11 mouse cellular contexts compared by ENCODE assay signal in the genomic region with DNA sequence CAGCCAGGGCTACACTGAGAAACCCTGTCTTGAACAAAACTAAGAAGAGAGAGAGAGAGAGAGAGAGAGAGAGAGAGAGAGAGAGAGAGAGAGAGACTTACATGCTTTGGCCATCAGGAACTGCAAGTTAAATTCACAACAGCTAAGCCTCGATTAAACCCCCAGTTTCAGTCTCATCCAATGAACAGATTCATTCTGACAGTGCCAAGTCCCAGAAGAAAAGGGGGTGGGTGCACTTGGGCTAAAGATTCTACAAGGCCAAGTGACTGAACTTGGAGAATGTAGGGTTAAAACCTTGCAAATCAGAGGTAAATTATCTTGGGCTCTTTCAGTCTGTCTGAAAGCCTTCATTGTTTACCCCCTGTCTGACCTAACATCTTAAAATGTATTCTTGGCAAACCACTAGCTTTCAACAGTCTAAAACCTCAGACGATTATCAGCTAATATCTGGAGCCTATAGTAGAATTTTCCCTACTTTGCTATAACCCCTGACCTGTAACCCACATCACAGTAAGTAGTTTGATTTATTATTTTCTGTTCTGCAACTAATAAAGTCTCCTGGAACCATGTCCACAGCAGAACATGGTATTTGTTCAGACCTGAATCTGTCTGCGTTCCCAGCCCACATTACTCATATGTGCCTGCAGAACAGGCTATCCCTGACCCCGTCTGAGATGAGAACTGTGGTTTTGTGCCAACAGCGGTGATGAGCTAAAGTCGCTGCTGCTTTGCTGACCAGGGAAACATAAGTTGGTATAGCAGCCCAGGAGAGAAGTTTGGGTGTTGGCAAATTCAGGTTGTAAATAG. TPM values are rescaled to one million over a fixed set of nuclear protein-coding genes. Genes with fewer than 3 reads are reported as not detected.
DNase-seq lines count a peak whose midpoint lies in the region; ATAC-seq and TF ChIP-seq lines count a peak whose summit lies in the region.
"Had no signal": no experiment of that assay in that cellular context is flagged by ENCODE, and none has a peak within 500 bp of the region (broad histone marks: within the 10 kb centered on the region; RNA-seq: fewer than 3 reads in every experiment).

No protein-coding gene starts in this region.

- H3K9ac ChIP-seq in hindbrain, embryonic 11.5 days (ENCODE audit: low read depth, low read length) = no peak overlapping the region
- H3K9ac ChIP-seq in hindbrain, postnatal 0 days (replicated peaks; ENCODE audit: low read length) = no peak overlapping the region
- no peak overlapping the region for H3K9ac ChIP-seq in hindbrain, embryonic 14.5 days
- H3K9ac ChIP-seq: liver, embryonic 15.5 days had no signal

- no peak overlapping the region for H3K4me2 ChIP-seq in hindbrain, embryonic 11.5 days (replicated peaks; ENCODE audit: low read depth, low read length)
- H3K4me2 ChIP-seq in hindbrain, postnatal 0 days (ENCODE audit: low read depth, low read length) = no peak overlapping the region
- H3K4me2 ChIP-seq in hindbrain, embryonic 14.5 days (replicated peaks) = no peak overlapping the region
- H3K4me2 ChIP-seq: liver, embryonic 15.5 days had no signal

- no peak for DNase-seq in hindbrain, embryonic 11.5 days (ENCODE audit: low spot score)
- DNase-seq in hindbrain, postnatal 0 days (ENCODE audit: low spot score) = no peak
- peak; percentile 70 for DNase-seq in adrenal gland, postnatal 14 days
- DNase-seq in hindbrain, embryonic 14.5 days (ENCODE audit: low spot score) = no peak
- no peak for DNase-seq in thymus, postnatal 10 days (ENCODE audit: low spot score in 2 of 2)
- no peak for DNase-seq in cerebellum, adult 11 months
- no peak for DNase-seq in gastrocnemius, postnatal 36 days
- DNase-seq: heart, adult 18-20 months had no signal

- H3K4me3 ChIP-seq in hindbrain, embryonic 11.5 days (ENCODE audit: low read depth, low read length) = no peak overlapping the region
- H3K4me3 ChIP-seq in hindbrain, postnatal 0 days (ENCODE audit: low read length) = no peak overlapping the region
- peak overlapping the region; percentile 71 for H3K4me3 ChIP-seq in E14TG2a.4 (replicated peaks; ENCODE audit: low read length)
- no peak overlapping the region for H3K4me3 ChIP-seq in hindbrain, embryonic 14.5 days (replicated peaks; ENCODE audit: low read length)
- H3K4me3 ChIP-seq: liver, embryonic 15.5 days had no signal

- peak overlapping the region; percentile 58; the same call in 1 of the 2 replicates for H3K27ac ChIP-seq in hindbrain, embryonic 11.5 days (ENCODE audit: low read depth, low read length)
- H3K27ac ChIP-seq in hindbrain, postnatal 0 days = no peak overlapping the region
- peak overlapping the region; percentile 54; the same call in 1 of the 2 replicates for H3K27ac ChIP-seq in hindbrain, embryonic 14.5 days

- no peaks in the 10 kb centered on the region for H3K36me3 ChIP-seq in hindbrain, embryonic 11.5 days (ENCODE audit: control insufficient read depth, insufficient read depth, low read length)
- no peaks in the 10 kb centered on the region for H3K36me3 ChIP-seq in hindbrain, postnatal 0 days (ENCODE audit: insufficient read depth, low read length)
- no peaks in the 10 kb centered on the region for H3K36me3 ChIP-seq in E14TG2a.4 (ENCODE audit: insufficient read depth, low read length)
- H3K36me3 ChIP-seq in hindbrain, embryonic 14.5 days (replicated peaks; ENCODE audit: control insufficient read depth, insufficient read depth) = no peaks in the 10 kb centered on the region
- H3K36me3 ChIP-seq: G1E; liver, embryonic 15.5 days had no signal

- 63% methylated on average over 6 of the region's 6 CpGs for WGBS in hindbrain, embryonic 11.5 days
- 34% methylated on average over 6 of the region's 6 CpGs for WGBS in hindbrain, postnatal 0 days
- 55% methylated on average over 6 of the region's 6 CpGs for WGBS in hindbrain, embryonic 14.5 days

- ATAC-seq in hindbrain, embryonic 11.5 days (ENCODE audit: low FRiP score) = no peak
- no peak for ATAC-seq in hindbrain, postnatal 0 days
- ATAC-seq in hindbrain, embryonic 14.5 days (ENCODE audit: low FRiP score) = no peak

- TF ChIP-seq CTCF in hindbrain, postnatal 0 days (IDR thresholded peaks at IDR 0.05; ENCODE audit: low read depth) = no peak
- no peak for TF ChIP-seq CTCF in E14TG2a.4 (conservative IDR thresholded peaks at IDR 0.05; ENCODE audit: low read length)

- H3K9me3 ChIP-seq in hindbrain, embryonic 11.5 days (ENCODE audit: control insufficient read depth, low read length) = no peaks in the 10 kb centered on the region
- no peaks in the 10 kb centered on the region for H3K9me3 ChIP-seq in hindbrain, postnatal 0 days (ENCODE audit: low read length)
- no peaks in the 10 kb centered on the region for H3K9me3 ChIP-seq in E14TG2a.4 (ENCODE audit: low read length)
- no peaks in the 10 kb centered on the region for H3K9me3 ChIP-seq in hindbrain, embryonic 14.5 days (ENCODE audit: control insufficient read depth, low read length)
- H3K9me3 ChIP-seq: G1E; liver, embryonic 15.5 days had no signal

- 0 out of 2 replicates have a peak, but pooled peaks cover 2% of the 10 kb centered on the region for H3K4me1 ChIP-seq in hindbrain, embryonic 11.5 days (replicated peaks; ENCODE audit: control insufficient read depth, insufficient read depth, low read length)
- no peaks in the 10 kb centered on the region for H3K4me1 ChIP-seq in hindbrain, postnatal 0 days (ENCODE audit: insufficient read depth, low read length)
- H3K4me1 ChIP-seq in E14TG2a.4 (replicated peaks; ENCODE audit: low read depth, low read length) = peaks cover 75% of the 10 kb centered on the region
- peaks cover 8% of the 10 kb centered on the region; the same call in 1 of the 2 replicates for H3K4me1 ChIP-seq in hindbrain, embryonic 14.5 days (replicated peaks; ENCODE audit: control insufficient read depth, insufficient read depth, low read length)
- H3K4me1 ChIP-seq: liver, embryonic 15.5 days had no signal

- no peaks in the 10 kb centered on the region for H3K27me3 ChIP-seq in hindbrain, embryonic 11.5 days (ENCODE audit: control insufficient read depth, insufficient read depth, low read length)
- no peaks in the 10 kb centered on the region for H3K27me3 ChIP-seq in hindbrain, postnatal 0 days (ENCODE audit: insufficient read depth, low read length)
- no peaks in the 10 kb centered on the region for H3K27me3 ChIP-seq in E14TG2a.4 (ENCODE audit: insufficient read depth, low read length)
- no peaks in the 10 kb centered on the region for H3K27me3 ChIP-seq in hindbrain, embryonic 14.5 days (ENCODE audit: control insufficient read depth, insufficient read depth, low read length)

- intact Hi-C loops in gastrocnemius, postnatal 36 days (cut with DNase I) = loop anchor here (5.0 kb wide), 1 partner anchor 71 kb away; a partner anchor contains a TSS

RNA-seq across cellular contexts. Expression of a gene that starts 12.2 kb away (rescaled TPM):
- 2.9 and 3.3 TPM in 2 replicates for polyA plus RNA-seq in hindbrain, embryonic 11.5 days (2014; fragmentation: Nextera tagmentation; extraction: Ambion mirVana)
- total RNA-seq in hindbrain, postnatal 0 days (2014; rRNA removed) = 0.79 and 1.8 TPM in 2 replicates
- 0.63 and 0.74 TPM in 2 replicates for polyA plus RNA-seq in hindbrain, postnatal 0 days (2015; fragmentation: Nextera tagmentation; extraction: Ambion mirVana)
- total RNA-seq in adrenal gland, postnatal 14 days (2021) = 1.8 and 1.9 TPM in 2 replicates
- polyA plus RNA-seq in hindbrain, embryonic 14.5 days (2014; fragmentation: Nextera tagmentation; extraction: Ambion mirVana) = 0.91 and 1.5 TPM in 2 replicates
- total RNA-seq in gastrocnemius, postnatal 36 days (2021) = not detected
- polyA plus RNA-seq: G1E had no signal

RNA-seq across cellular contexts. Expression of a gene that starts 20.9 kb away (rescaled TPM):
- 1,947 and 1,962 TPM in 2 replicates for polyA plus RNA-seq in hindbrain, embryonic 11.5 days (2014; fragmentation: Nextera tagmentation; extraction: Ambion mirVana)
- 1,072 and 1,222 TPM in 2 replicates for total RNA-seq in hindbrain, postnatal 0 days (2014; rRNA removed)
- polyA plus RNA-seq in hindbrain, postnatal 0 days (2015; fragmentation: Nextera tagmentation; extraction: Ambion mirVana) = 1,792 and 1,891 TPM in 2 replicates
- total RNA-seq in adrenal gland, postnatal 14 days (2021) = 259 and 296 TPM in 2 replicates
- 1,642 and 1,896 TPM in 2 replicates for polyA plus RNA-seq in hindbrain, embryonic 14.5 days (2014; fragmentation: Nextera tagmentation; extraction: Ambion mirVana)
- total RNA-seq in gastrocnemius, postnatal 36 days (2021) = 100 to 1,000 TPM; 135 to 144 TPM

RNA-seq across cellular contexts. Expression of a gene that starts 40.4 kb away (rescaled TPM):
- polyA plus RNA-seq in hindbrain, embryonic 11.5 days (2014; fragmentation: Nextera tagmentation; extraction: Ambion mirVana) = 279 and 282 TPM in 2 replicates
- 142 and 156 TPM in 2 replicates for total RNA-seq in hindbrain, postnatal 0 days (2014; rRNA removed)
- polyA plus RNA-seq in hindbrain, postnatal 0 days (2015; fragmentation: Nextera tagmentation; extraction: Ambion mirVana) = 197 and 199 TPM in 2 replicates
- 75.0 and 79.3 TPM in 2 replicates for total RNA-seq in adrenal gland, postnatal 14 days (2021)
- 230 and 231 TPM in 2 replicates for polyA plus RNA-seq in hindbrain, embryonic 14.5 days (2014; fragmentation: Nextera tagmentation; extraction: Ambion mirVana)
- total RNA-seq in gastrocnemius, postnatal 36 days (2021) = 10 to 100 TPM; 10.8 to 12.2 TPM

RNA-seq across cellular contexts. Expression of a gene that starts 43.8 kb away (rescaled TPM):
- polyA plus RNA-seq in hindbrain, embryonic 11.5 days (2014; fragmentation: Nextera tagmentation; extraction: Ambion mirVana) = 7.8 and 10.0 TPM in 2 replicates
- total RNA-seq in hindbrain, postnatal 0 days (2014; rRNA removed) = 2.1 and 10.2 TPM in 2 replicates
- 9.3 and 11.1 TPM in 2 replicates for polyA plus RNA-seq in hindbrain, postnatal 0 days (2015; fragmentation: Nextera tagmentation; extraction: Ambion mirVana)
- total RNA-seq in adrenal gland, postnatal 14 days (2021) = 33.3 and 40.9 TPM in 2 replicates
- polyA plus RNA-seq in hindbrain, embryonic 14.5 days (2014; fragmentation: Nextera tagmentation; extraction: Ambion mirVana) = 5.8 and 8.3 TPM in 2 replicates
- 1 to 10 TPM; 3.6 to 4.7 TPM for total RNA-seq in gastrocnemius, postnatal 36 days (2021)

RNA-seq across cellular contexts. Expression of a gene that starts 52.0 kb away (rescaled TPM):
- polyA plus RNA-seq in hindbrain, embryonic 11.5 days (2014; fragmentation: Nextera tagmentation; extraction: Ambion mirVana) = 8.0 and 9.3 TPM in 2 replicates
- 327 and 332 TPM in 2 replicates for total RNA-seq in hindbrain, postnatal 0 days (2014; rRNA removed)
- polyA plus RNA-seq in hindbrain, postnatal 0 days (2015; fragmentation: Nextera tagmentation; extraction: Ambion mirVana) = 304 and 312 TPM in 2 replicates
- 1,334 and 1,341 TPM in 2 replicates for total RNA-seq in adrenal gland, postnatal 14 days (2021)
- polyA plus RNA-seq in hindbrain, embryonic 14.5 days (2014; fragmentation: Nextera tagmentation; extraction: Ambion mirVana) = 148 TPM in 2 replicates
- total RNA-seq in gastrocnemius, postnatal 36 days (2021) = 1,000 to 10,000 TPM; 1,320 to 1,585 TPM
